Mouse (Mus musculus) monocyte, adult 59 days (primary cell): ENCODE data around the gene Map3k5. TPM values are rescaled to one million over a fixed set of nuclear protein-coding genes. Genes with fewer than 3 reads are reported as not detected.

Source experiments
- total RNA-seq, 2 experiments: library from RNA; stranded (reverse); gene quantifications; one replicate each; pipeline ENCODE4 v1.2.4; 2023

The Map3k5 gene
- total RNA-seq: 100 to 1,000 TPM; 170 to 190 TPM

GRCm38 (mm10) chr10:19934384-19935294 lies at the start of gene Map3k5:
Gene Map3k5 (plus strand): TSS chr10:19934472.

GRCm38 (mm10) chr10:19907246-19907804 lies 26.9 kb upstream of the Map3k5 start, which contains the start of gene Pex7:
Gene Pex7 (minus strand): TSS chr10:19907689.

GRCm38 (mm10) chr10:20148130-20148772 lies 214.0 kb downstream of the Map3k5 start, which contains the start of gene Map7:
Gene Map7 (plus strand): TSS chr10:20148471.

Other genes starting within 250 kb of the Map3k5 start
- gene Il20ra, start 221.9 kb upstream of the Map3k5 start, total RNA-seq: not detected
- not detected for gene Slc35d3, start 83.0 kb upstream of the Map3k5 start, total RNA-seq
- 10 to 100 TPM; 19.3 to 23.3 TPM for gene Pex7, start 26.8 kb upstream of the Map3k5 start, total RNA-seq
- gene Map7, start 214.0 kb downstream of the Map3k5 start, total RNA-seq: 1 to 10 TPM; 1.5 to 1.6 TPM